Mouse (Mus musculus): ENCODE data around the gene Ino80d.

Ino80d gene

DNA sequence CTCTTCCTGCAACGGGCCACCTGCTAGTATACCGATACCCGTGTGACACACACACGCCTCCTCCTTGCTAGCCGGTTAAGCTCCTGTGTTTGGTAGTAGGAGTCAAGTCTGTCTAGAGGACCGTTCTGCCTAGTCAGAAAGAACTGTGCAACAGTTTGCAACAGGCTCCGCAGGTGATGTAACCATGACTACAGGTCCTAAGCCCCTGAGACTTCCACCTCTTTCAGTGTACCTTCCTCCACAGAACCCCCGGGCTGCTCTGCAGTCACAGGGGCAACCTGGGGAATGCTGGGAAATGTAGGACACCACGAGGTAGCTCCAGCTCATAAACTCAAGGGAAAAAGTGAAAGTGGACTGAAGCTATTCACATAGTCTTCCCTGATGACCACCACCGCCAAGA, 123.4 kb downstream of the Ino80d start:
- DNase-seq (ENCODE audit: low read depth) = no peak

- no peak for DNase-seq (ENCODE audit: low read depth)
Measured at GRCm38 (mm10) chr1:62987561-62987960, 126.9 kb downstream of the Ino80d start.

GRCm38 (mm10) chr1:62986267-62986666, 128.2 kb downstream of the Ino80d start:
- DNase-seq (ENCODE audit: low read depth) = peak; percentile 21

DNA sequence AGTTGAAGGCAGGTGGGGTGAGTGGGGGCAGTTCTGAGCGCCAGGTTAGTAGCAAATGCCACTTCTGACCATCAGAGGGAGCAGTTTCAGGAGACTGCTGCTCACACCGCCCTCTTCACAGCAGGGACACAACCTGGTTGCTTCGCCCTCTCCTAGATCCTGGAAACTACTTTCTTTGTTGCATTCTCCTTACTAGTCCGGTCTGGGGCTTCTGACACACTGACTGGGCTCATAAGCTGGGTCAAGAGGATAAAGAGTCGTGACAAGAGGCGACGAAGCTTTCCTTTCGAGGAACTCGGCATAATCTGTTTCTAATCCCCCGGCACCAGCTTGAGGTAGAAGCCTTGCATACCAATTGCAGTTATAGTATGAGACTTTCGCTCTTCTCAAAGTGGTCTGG, 129.9 kb downstream of the Ino80d start:
- DNase-seq (ENCODE audit: low read depth) = no peak

GRCm38 (mm10) chr1:62976742-62977141, 137.7 kb downstream of the Ino80d start:
- no peak for DNase-seq (ENCODE audit: low read depth)

DNA sequence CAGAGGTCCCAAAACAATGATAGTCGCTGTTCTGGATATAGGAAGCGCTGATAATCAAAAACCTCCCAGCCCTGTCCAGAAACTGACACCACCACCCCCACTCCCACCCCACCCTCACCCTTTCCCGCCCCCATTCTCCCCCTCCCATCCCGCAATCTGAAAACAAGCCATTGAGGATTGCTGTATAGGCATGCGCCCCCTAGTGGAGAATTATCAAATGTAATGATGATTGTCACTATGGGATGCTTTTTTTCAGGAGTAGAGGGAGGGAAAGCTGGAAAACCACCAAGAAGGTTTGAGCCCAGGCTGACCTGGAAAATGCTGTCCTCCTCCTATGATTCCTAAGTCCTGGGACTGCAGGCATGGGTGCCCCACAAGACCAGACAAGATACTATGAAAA, 147.6 kb downstream of the Ino80d start:
- DNase-seq (ENCODE audit: low read depth) = no peak

DNA sequence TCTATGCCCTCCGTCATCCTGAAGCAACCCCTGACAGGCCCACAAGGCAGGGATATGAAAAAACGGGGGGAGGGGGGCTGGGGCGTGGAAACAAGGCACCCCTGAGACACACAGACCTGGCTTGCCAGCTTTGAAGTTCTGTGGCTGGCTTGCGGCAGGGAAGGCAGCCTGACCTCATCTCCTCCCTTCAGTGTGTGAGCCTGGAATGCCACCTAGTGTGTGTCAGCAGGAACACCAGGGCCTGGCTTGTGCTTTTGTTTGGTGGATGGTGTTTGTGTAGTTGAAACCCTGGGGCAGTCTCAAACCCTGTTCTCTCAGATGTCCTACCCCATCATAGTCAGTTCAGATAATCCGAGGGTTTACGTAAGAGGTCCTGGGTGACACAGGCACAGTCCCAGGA, 150.2 kb downstream of the Ino80d start:
- DNase-seq (ENCODE audit: low read depth) = no peak

DNA sequence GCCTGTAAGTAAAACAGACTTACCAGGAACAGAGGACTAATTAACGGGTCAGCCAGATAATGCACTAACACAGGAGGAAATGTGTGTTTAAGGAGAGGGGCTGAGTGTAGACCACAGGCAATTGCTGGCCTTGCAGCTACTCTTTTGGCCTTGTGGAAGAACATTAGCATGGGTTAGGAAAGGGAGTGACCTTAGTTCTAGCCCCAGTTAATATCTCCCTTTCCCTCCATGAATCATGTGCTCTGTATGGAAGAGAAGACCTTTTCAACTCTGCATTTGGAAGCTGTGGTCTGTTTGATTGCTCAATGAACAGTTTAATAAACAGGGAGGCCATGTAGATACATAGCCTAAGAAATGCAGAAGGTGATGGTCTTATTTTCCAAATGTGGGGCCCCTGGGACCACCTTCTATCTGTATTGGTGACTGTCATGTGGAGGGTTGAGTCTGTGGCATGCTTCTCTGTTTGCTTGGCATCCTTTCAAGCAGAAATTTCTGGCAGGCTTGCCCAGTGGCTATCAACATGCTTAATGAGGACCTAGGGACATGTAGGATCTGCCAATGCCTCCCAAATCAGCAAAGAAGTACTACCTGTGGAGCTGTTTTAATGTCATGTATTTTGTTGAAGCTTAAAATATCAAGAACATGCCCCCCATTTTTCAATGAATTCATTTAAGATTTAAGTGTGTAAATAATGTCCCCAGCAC, 157.4 kb downstream of the Ino80d start:
- no peak for DNase-seq (ENCODE audit: low read depth)

DNA sequence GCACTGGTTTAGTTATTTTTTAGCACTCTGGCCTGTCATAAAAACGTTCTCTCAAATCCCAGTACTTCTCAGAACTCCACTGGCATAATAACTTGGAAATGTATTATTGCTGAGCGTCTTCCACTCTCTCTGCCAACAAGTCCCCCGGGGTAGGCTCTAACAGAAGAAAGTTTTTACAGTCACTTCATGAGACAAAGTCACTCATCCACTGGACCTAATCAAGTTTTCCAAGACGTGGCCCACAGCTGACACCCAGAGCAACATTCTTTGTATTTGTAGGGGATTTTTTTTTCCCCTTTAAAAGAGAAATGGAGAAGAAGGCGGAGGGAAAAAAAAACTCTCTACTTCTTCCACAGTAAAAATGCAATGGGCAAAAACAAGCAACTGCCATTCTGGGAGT, 157.9 kb downstream of the Ino80d start:
- DNase-seq (ENCODE audit: low read depth) = no peak

DNA sequence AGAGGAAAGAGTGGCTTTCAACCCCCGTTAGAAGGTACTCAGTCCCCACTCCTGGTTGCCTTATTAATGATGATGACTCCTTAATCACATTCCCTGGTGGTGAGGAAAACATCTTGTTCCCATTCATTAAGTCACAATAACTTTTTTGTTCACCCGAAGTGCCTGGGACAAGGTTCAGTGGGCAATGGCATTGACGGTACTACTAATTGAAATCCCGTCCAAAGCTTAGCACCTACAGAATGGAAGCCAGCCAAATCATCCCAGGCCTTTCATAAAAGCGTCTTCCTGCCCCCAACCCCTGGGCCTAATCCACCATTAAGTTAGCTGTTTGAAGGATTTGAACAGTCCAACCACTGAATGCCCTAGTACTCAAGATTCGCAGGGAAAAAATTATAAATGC, 159.1 kb downstream of the Ino80d start:
- no peak for DNase-seq (ENCODE audit: low read depth)

DNA sequence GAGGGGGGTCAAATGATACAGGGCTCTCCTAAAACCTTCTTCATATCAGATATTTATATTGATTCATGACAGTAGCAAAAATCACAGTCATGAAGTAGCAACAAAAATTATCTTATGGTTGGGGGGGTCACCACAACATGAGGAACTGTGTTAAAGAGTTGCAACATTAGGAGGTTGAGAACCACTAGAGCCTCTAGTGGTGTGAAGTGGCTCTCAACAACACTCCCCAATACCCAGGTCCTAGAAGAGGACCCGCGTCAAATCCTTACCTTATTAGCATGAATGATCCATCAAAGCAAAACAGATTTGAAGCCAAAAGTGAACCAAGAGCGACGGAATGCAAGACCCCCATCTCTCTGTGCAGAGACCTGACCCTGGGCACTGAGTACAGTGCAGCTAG, 161.4 kb downstream of the Ino80d start:
- no peak for DNase-seq (ENCODE audit: low read depth)

DNA sequence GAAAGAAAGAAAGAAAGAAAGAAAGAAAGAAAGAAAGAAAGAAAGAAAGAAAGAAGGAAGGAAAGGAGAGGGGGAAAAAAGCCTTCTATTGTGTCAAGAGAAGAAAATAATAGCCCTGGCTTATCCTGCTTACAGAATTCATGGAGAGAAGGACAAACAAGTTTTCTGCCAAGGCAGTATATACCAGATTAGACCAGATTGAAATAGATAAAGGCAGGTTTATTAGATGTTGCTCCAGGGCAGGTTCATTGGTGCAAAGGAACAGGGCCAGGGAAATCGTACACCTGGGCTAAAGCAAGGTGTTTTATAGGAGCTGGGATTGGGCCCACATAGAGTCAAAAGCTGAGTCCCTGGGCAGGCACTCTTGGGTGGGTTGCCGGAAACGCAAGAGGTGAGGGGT, 162.1 kb downstream of the Ino80d start:
- DNase-seq (ENCODE audit: low read depth) = no peak

GRCm38 (mm10) chr1:62951067-62951809, 163.2 kb downstream of the Ino80d start:
- no peak for DNase-seq (ENCODE audit: low read depth)

DNA sequence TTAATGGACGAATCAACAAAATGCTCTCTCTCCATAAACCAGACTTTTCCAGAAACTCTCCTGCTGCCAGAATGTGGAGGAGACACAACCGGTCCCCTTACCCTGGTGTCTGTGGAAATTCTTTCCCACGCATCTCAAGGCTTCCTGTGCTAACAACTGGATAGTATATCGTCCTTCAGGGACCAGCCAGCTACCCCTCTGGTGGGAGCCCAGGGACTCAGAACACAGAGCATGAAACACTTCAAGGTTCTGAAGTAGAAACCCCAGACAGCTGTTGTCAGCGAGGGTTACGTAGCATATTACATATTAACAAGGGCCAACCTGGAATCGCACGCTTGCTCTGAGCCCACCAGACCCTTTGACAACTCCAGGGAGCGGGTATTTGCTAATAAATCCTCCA, 163.9 kb downstream of the Ino80d start:
- DNase-seq (ENCODE audit: low read depth) = no peak

- DNase-seq (ENCODE audit: low read depth) = no peak
Measured at GRCm38 (mm10) chr1:62947807-62948206, 166.7 kb downstream of the Ino80d start.

DNA sequence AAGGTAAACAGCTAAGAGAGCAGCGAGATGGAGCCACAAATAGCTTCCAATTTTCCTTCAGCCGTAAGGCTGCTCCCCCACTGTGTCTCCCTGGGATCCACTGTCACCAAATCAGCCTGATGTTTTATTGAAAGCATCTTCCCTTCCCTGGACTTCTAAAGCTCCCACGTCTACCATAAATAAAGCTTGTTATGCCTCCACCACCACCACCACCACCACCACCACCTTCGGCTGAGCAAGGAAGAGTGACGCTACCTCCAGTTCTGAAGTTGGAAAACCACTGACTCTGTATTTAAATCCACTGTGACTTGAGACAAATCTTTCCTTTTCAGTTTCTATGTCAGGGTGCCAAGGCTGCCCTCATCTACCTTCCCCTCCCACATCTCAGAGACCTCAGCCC, 167.5 kb downstream of the Ino80d start:
- DNase-seq (ENCODE audit: low read depth) = no peak

DNA sequence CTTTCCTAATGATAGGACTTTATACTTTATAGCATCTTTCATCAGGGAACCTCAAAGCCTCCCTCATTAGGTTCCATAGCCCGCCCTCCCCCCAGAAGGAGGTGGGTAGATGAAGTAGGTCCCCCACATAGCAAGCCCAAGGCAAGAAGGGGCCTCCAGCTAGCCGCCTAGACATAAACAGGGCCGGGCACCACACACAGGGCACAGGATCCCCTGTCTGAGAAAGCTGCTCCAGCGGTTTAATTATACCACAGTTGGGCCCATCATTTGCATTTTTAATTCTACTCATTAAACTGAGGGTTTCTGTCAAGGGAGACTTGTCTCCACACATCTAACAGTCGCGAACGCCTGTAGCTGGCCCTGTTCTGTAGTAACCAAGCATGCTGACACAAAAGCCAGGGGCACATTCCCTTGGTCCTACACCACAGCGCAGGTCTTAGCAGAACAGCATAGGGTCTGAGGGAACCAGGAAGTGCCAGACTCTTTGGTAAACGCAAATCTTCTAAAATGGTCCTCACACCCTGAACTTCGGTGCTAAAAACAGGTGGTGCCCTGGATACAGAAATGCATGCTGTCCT, 179.6 kb downstream of the Ino80d start:
- no peak for DNase-seq (ENCODE audit: low read depth)

DNA sequence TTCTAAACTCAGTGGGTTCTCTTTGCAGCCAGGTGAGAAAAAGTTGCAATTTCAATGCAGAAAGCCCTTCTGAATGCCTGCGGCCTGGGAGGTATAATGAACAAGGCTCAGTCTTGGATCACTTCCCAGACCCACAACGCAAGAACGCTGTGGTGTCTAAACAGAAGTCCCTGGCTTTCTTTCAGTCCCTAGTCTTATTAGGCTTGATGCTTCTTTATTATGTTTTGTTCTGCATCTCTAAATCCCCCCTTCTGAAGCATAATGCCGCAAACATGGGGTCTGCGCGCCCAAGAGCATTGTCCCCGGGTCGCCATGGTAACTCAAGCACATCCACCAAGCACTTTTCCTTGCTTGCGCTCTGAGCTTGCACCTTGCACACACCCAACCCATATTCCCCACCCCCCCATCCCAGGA, 180.4 kb downstream of the Ino80d start:
- DNase-seq (ENCODE audit: low read depth) = no peak

DNA sequence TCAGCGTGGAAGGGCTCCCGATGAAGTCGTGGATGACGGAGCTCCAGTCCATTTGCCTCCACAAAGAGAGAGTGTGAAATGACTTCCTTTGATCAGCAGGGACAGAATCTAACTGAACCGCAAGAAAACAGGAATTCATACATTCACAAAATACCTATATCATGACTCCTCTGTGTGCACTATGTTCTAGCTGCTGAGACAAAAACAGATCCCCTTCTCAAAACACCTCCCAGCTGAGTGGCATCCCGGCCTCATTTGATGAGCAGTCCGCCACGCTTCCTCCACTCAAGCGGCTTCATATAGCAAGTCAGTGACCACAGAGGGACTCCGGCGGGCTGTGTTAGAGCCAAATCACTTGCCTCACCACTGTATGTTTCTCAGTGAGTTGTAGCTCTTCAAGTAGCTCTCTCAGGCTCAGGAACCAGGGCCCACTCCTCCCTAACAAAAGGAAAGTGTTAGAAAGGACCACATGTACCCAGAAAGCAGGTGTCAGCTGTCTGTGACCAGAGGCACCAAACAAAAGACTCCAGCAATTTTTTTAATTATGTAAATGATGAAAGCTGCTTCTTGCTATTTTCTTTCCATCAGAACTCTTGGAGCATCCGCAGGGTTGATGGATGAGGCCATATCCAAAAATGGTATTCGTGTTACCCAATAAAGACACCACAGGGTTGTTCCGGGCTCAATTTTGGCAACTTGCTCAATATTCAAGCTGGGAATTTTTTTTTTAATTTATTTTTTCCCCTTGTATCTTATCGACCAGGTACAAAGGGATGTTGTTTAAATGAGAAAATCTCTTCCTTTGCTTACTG, 181.0 kb downstream of the Ino80d start:
- DNase-seq (ENCODE audit: low read depth) = no peak

DNA sequence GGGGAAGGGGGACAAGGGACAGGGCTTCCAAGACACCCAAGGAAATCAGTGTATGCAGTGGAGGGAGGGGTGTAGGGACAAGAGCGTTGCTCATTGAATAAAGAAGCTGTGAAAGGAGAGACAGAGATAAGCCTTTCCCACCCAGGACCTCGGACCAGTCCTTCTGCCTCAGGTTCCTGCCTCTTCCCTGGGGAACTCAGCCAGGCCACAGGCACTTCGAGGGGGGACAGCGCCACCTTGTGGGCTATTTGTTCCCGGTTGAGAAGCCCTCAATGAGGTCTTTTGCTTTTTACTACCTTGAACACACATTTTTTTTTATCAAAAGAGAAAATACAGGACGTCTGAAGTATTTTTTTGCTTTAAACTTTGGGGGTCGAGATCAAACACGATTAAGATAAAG, 185.0 kb downstream of the Ino80d start:
- peak; percentile 7 for DNase-seq (ENCODE audit: low read depth)

DNA sequence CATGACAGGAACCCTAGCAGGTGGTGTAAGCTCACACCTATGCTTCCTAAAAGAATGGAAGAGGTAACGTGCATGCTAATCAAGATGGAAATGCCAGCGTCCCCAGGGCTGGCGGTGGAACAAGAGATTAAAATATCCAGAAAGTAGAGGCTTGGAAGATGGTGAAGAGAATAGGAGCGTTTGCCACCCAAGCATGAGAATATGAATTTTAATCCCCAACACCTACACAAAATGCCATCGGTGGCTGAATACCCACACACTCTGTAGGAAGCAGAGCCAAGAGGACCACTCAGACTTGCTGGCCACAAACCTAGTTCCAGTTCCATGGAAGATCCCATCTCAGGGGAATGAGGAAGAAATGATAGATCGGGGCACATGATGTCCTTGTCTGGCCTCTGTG, 195.2 kb downstream of the Ino80d start:
- no peak for DNase-seq (ENCODE audit: low read depth)

GRCm38 (mm10) chr1:62916609-62917008, 197.9 kb downstream of the Ino80d start:
- DNase-seq (ENCODE audit: low read depth) = no peak

GRCm38 (mm10) chr1:62914495-62914894, 200.0 kb downstream of the Ino80d start:
- DNase-seq (ENCODE audit: low read depth) = no peak

Measured in c-Kit-positive CD71-positive TER-119-negative erythroid progenitor cells, embryonic 14.5 days (primary cell).